Mouse (Mus musculus) small intestine, adult 2 months (tissue): ENCODE data around the gene Grn.

Experiments
- CTCF ChIP-seq: fragments of 200-500 bp; IDR thresholded peaks from 2 replicates; pipeline ENCODE4 v1.5.1; 2012; ENCODE audit warnings: low read depth, mild to moderate bottlenecking, control low read depth, inconsistent platforms, low read length, moderate library complexity, mixed read lengths; ENCODE audit not compliant: insufficient replicate concordance, insufficient read length; ENCODE audit errors: extremely low read depth
- POLR2A ChIP-seq: fragments of 200-500 bp; IDR thresholded peaks from 2 replicates; pipeline ENCODE4 v1.6.1; 2012; ENCODE audit warnings: low read depth, mild to moderate bottlenecking, control low read depth, inconsistent platforms, low read length, moderate library complexity

- TF ChIP-seq CTCF (no peak), POLR2A (no peak)
These were observed 31.0 kb upstream of the Grn start for GRCm38 (mm10) chr11:102399107-102399506.
